Mouse (Mus musculus) liver, embryonic 14.5 days (tissue): ENCODE measurements around the gene Castor2.

ENCODE experiments used
- CTCF ChIP-seq: IDR thresholded peaks from 2 replicates; pipeline ENCODE4 v1.5.1; 2016; ENCODE audit warnings: antibody characterized with exemption, low read depth, control low read depth
- EP300 ChIP-seq: IDR thresholded peaks from 2 replicates; pipeline ENCODE4 v1.6.1; 2016; ENCODE audit warnings: antibody characterized with exemption, low read depth

GRCm38 (mm10) chr5:134073512-134074041, 25.9 kb upstream of the Castor2 start:
- TF ChIP-seq CTCF, result no peak
- no peak for TF ChIP-seq EP300
